Mouse (Mus musculus) gastrocnemius, postnatal 25 days (tissue): Measurements from ENCODE around the gene Lypd3. TPM values are rescaled to one million over a fixed set of nuclear protein-coding genes. Genes with fewer than 3 reads are reported as not detected.
"Not testable (repeated sequence)": the region's sequence is repeated elsewhere in the genome, so short reads cannot be mapped to it uniquely, and the experiment has no call there.

Source experiments
- DNase-seq: peaks from one replicate; pipeline ENCODE4 v3.0.0; 2022
- total RNA-seq, 2 experiments: library from RNA; stranded (reverse); gene quantifications; 1 replicate in 1 of 2; 2 replicates in 1 of 2; pipeline ENCODE4 v1.2.3; 2021

Lypd3 gene
- total RNA-seq, 2 experiments from 2014 or later = not detected

DNA sequence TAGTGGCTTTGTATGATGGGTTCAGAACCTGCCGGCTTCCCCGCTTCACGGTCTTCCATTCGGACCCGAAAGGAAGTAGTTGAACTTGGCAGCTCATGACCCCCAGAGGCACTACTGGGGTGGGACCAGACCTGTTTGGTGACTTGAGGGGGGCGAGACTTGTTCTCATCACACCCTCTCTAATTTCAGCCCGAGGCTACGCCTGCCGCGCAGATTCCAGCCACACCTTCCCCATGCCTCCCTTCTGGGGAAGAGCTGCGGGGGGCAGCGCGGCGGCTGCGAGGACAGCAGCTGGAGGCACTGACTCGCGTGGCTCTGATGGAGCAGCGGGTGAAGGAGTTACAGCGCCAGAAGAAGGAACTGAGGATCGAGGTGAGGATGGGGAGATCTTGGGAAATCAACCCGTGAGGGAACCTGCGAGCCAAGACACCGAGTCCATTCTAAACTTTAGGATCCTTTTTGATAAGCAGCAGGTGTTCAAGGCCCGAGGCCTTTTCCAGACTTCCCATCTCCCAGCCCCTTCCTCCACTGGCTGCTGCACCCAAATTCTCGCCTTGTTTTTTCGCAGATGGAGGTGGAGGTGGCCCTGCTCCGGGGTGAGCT, 23.9 kb upstream of the Lypd3 start:
- DNase-seq = no peak

DNA sequence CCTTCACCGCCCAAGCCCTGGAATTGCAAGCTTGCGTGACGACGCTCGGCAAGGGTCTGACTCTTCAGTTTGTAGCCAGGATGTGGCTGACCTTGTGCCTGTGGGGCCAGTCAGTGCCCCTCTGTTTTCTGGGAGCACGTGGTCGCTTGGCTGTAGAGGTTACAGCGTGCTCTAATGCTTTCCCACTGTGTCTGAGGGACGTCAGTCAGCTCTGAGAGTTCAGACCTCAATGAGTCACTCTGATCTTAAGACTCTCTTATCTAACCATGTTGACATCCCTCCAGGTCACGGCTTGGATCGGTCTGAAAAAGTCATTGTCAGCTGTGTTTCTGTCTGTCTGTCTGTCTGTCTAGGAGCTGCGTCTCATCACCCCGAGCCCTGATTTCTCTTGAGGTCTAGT, 21.5 kb upstream of the Lypd3 start:
- no peak for DNase-seq

- DNase-seq = no peak
Measured at GRCm38 (mm10) chr7:24617763-24618162, 18.6 kb upstream of the Lypd3 start.

- not testable (repeated sequence) for DNase-seq
Measured at GRCm38 (mm10) chr7:24618374-24618773, 18.0 kb upstream of the Lypd3 start.

DNA sequence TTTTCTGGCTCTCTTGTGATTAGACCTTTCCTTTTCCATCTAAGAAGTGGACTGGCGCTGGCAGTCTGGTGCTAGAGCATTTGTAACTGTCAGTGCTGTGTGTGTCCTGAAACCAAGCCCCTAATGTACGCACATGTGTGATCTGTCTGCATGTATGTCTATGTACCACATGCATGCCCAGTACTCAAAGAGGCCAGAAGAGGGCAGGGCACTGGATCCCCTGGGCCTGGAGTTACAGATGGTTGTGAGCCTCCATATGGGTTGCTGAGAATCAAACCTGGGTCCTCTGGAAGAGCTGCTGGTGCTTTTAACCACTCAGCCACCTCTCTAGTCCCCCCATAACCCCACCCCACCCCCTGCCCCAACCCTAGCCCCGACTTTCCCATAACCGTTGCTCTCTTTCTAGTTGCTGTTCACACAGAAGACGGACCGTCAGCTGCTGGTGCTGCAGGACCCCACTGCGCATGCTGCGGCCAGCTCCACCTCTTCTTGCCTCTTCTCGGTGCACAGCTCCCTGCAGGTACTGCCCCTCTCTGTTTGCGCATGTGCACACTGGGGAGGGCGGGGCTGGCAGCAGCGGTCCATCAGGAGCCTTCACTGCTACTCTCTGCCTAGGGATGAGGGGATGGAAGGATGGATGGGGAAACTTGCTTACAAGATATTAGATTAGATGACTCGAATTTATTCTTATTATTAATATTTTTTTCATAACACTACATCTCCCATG, 16.5 kb upstream of the Lypd3 start:
- no peak for DNase-seq

GRCm38 (mm10) chr7:24621193-24621592, 15.2 kb upstream of the Lypd3 start:
- DNase-seq = no peak

GRCm38 (mm10) chr7:24622967-24623366, 13.4 kb upstream of the Lypd3 start:
- no peak for DNase-seq

GRCm38 (mm10) chr7:24628685-24629610, 7.4 kb upstream of the Lypd3 start:
- DNase-seq = peak; percentile 84

GRCm38 (mm10) chr7:24629672-24630071, 6.7 kb upstream of the Lypd3 start:
- DNase-seq = no peak

- no peak for DNase-seq
Measured at GRCm38 (mm10) chr7:24630116-24630880, 6.1 kb upstream of the Lypd3 start.

GRCm38 (mm10) chr7:24637046-24637445, 696 bp downstream of the Lypd3 start:
- no peak for DNase-seq

DNA sequence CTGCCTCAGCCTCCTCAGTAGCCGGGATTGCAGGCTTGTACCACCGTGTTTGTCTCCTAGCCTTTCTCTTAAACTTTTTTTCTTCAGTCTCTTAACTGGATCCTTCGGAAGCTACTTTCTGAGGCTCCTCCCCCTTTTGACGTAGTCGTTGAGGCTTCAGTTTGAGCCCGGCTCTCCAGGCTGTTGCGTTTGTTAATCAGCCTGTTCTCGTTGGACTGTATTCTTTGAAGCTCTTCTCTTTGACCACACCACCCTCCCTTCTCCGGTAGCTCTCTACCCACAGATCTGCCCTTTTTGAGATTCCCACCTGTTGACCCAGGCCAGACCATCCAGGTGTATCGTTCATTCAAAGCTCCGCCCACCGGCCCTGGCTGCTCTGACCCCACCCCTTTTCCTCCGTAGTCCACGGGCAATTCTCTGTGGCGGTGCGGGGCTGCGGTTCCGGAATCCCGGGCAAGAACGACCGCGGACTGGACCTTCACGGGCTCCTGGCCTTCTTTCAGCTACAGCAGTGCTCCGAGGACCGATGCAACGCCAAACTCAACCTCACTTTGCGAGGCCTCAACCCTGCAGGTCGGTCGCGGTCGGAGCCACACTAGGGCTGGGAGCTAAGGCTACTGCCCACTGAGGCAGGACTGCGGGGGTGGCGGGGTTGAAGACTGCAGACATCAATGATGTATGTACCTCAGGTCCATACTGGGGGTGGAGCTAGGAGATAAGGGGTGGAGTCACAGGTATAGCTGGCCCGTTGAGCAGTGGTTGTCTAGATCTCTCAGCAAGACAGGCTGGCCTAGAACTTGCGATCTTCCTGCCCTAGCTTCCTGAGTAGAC, 1.9 kb downstream of the Lypd3 start:
- no peak for DNase-seq

GRCm38 (mm10) chr7:24640450-24640849, 4.1 kb downstream of the Lypd3 start:
- no peak for DNase-seq

- DNase-seq = no peak
Measured at GRCm38 (mm10) chr7:24642491-24642890, 6.1 kb downstream of the Lypd3 start.

DNA sequence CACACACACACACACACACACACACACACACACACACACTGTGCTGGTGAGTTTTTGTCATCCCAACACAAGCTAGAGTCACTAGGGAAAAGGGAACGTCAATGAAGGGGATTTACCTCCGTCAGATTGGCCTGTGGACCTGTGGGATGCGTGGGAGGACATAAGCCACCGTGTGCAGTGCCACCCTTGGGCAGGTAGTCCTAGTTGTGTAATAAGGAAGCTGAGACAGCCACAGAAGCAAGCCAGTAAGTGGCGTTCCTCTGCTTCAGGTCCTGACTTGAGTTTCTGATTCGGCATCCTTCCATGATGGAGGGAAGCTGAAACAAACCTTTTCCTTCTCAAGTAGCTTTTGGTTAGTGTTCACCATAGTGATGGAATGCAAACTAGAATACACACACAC, 8.1 kb downstream of the Lypd3 start:
- DNase-seq = no peak

GRCm38 (mm10) chr7:24644996-24645395, 8.6 kb downstream of the Lypd3 start:
- no peak for DNase-seq

GRCm38 (mm10) chr7:24646486-24646885, 10.1 kb downstream of the Lypd3 start:
- no peak for DNase-seq

DNA sequence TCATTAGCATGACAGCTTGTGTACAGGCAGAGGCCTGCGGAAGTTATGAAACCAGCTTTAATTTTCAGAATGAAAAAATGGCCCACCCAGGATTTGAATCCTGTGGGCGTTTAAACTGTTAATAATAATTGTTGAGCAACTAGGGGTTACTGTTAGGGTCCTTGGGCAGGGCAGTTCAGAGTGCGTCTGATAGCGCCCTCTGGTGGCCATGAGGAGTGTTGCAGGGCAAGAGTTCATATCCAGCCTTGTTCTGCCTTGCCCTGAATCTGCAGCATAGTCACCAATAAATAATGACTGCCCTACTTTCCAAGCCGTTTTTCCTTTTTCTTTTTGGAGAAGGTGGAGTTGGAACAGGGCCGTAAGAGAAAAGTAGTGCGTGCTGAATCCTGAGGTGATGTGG, 17.3 kb downstream of the Lypd3 start:
- DNase-seq = no peak

- no peak for DNase-seq
Measured at GRCm38 (mm10) chr7:24659737-24660357, 23.5 kb downstream of the Lypd3 start.

GRCm38 (mm10) chr7:24661118-24661904, 25.0 kb downstream of the Lypd3 start:
- no peak for DNase-seq
